Mouse (Mus musculus): ENCODE data around the gene Carnmt1. TPM values are rescaled to one million over a fixed set of nuclear protein-coding genes. Genes with fewer than 3 reads are reported as not detected.

Gene Carnmt1
- total RNA-seq (2014; rRNA removed), result 8.6 and 94.9 TPM in 2 replicates
- polyA plus RNA-seq (2015; fragmentation: Nextera tagmentation; extraction: Ambion mirVana), result 8.5 and 10.6 TPM in 2 replicates

- Histone ChIP-seq H3K4me3 (ENCODE audit: low read depth, low read length) (peak within 1 kb of the TSS; percentile 63), H3K27ac (ENCODE audit: low read depth, low read length) (peak within 1 kb of the TSS; percentile 69), H3K36me3 (ENCODE audit: insufficient read depth) (no peaks in the 10 kb centered on the region), H3K9me3 (ENCODE audit: low read length) (no peaks in the 10 kb centered on the region), H3K4me2 (ENCODE audit: low read depth) (peak within 1 kb of the TSS; percentile 74), H3K27me3 (ENCODE audit: insufficient read depth, low read length) (no peaks in the 10 kb centered on the region), H3K4me1 (ENCODE audit: insufficient read depth) (peaks cover 17% of the 10 kb centered on the region), H3K9ac (peak within 1 kb of the TSS; percentile 68)
- DNase-seq (peak; percentile 99), ATAC-seq (peak; percentile 99)
- no peak for TF ChIP-seq CTCF (IDR thresholded peaks at IDR 0.05; ENCODE audit: low read depth)
- 2% methylated on average over 53 of the region's 58 CpGs for WGBS
Measured at GRCm38 (mm10) chr19:18670608-18671007, at the start of gene Carnmt1. Gene Carnmt1, plus strand, starts transcription at chr19:18670764.

GRCm38 (mm10) chr19:18623894-18624293, 46.7 kb upstream of the Carnmt1 start:
- Histone ChIP-seq H3K27me3 (ENCODE audit: insufficient read depth, low read length) (no peaks in the 10 kb centered on the region), H3K27ac (ENCODE audit: low read depth, low read length) (no peak overlapping the region), H3K4me1 (ENCODE audit: insufficient read depth) (no peaks in the 10 kb centered on the region), H3K4me3 (ENCODE audit: low read depth, low read length) (no peak overlapping the region), H3K9ac (no peak overlapping the region), H3K4me2 (ENCODE audit: low read depth) (no peak overlapping the region), H3K36me3 (ENCODE audit: insufficient read depth) (no peaks in the 10 kb centered on the region), H3K9me3 (ENCODE audit: low read length) (no peaks in the 10 kb centered on the region)
- TF ChIP-seq CTCF (IDR thresholded peaks at IDR 0.05; ENCODE audit: low read depth), result no peak
- DNase-seq (no peak), ATAC-seq (no peak)
- 79% methylated on average over 2 of the region's 2 CpGs for WGBS

GRCm38 (mm10) chr19:18629589-18629988, 41.0 kb upstream of the Carnmt1 start:
- Histone ChIP-seq H3K4me1 (ENCODE audit: insufficient read depth) (no peaks in the 10 kb centered on the region), H3K4me2 (ENCODE audit: low read depth) (no peak overlapping the region), H3K9ac (no peak overlapping the region), H3K36me3 (ENCODE audit: insufficient read depth) (no peaks in the 10 kb centered on the region), H3K9me3 (ENCODE audit: low read length) (no peaks in the 10 kb centered on the region), H3K27me3 (ENCODE audit: insufficient read depth, low read length) (no peaks in the 10 kb centered on the region), H3K27ac (ENCODE audit: low read depth, low read length) (0 out of 2 replicates have a peak overlapping the region, but pooled peaks have one; percentile 35), H3K4me3 (ENCODE audit: low read depth, low read length) (no peak overlapping the region)
- ATAC-seq, result no peak
- 52% methylated on average over 1 of the region's 1 CpGs for whole genome bisulfite sequencing
- no peak for DNase-seq
- TF ChIP-seq CTCF (IDR thresholded peaks at IDR 0.05; ENCODE audit: low read depth), result no peak

- no peaks in the 10 kb centered on the region for H3K27me3 ChIP-seq (ENCODE audit: insufficient read depth, low read length)
- H3K27ac ChIP-seq (ENCODE audit: low read depth, low read length), result no peak overlapping the region
- 7% methylated on average over 17 of the region's 17 CpGs for WGBS
- no peak for TF ChIP-seq CTCF (IDR thresholded peaks at IDR 0.05; ENCODE audit: low read depth)
- H3K9me3 ChIP-seq (ENCODE audit: low read length), result no peaks in the 10 kb centered on the region
- H3K36me3 ChIP-seq (ENCODE audit: insufficient read depth), result no peaks in the 10 kb centered on the region
- no peaks in the 10 kb centered on the region for H3K4me1 ChIP-seq (ENCODE audit: insufficient read depth)
- no peak overlapping the region for H3K9ac ChIP-seq
- DNase-seq (no peak), ATAC-seq (no peak)
- peak overlapping the region; percentile 75 for H3K4me3 ChIP-seq (ENCODE audit: low read depth, low read length)
- H3K4me2 ChIP-seq (ENCODE audit: low read depth), result peak overlapping the region; percentile 96
Measured at GRCm38 (mm10) chr19:18630221-18631119, 40.1 kb upstream of the Carnmt1 start.

GRCm38 (mm10) chr19:18631161-18631643, 39.4 kb upstream of the Carnmt1 start:
- Histone ChIP-seq H3K4me3 (ENCODE audit: low read depth, low read length) (peak overlapping the region; percentile 75), H3K36me3 (ENCODE audit: insufficient read depth) (no peaks in the 10 kb centered on the region), H3K27ac (ENCODE audit: low read depth, low read length) (peak overlapping the region; percentile 50; the same call in 1 of the 2 replicates), H3K4me1 (ENCODE audit: insufficient read depth) (no peaks in the 10 kb centered on the region), H3K9me3 (ENCODE audit: low read length) (no peaks in the 10 kb centered on the region), H3K9ac (peak overlapping the region; percentile 57), H3K4me2 (ENCODE audit: low read depth) (peak overlapping the region; percentile 96), H3K27me3 (ENCODE audit: insufficient read depth, low read length) (no peaks in the 10 kb centered on the region)
- DNase-seq, result no peak
- 1% methylated on average over 40 of the region's 40 CpGs for WGBS
- no peak for TF ChIP-seq CTCF (IDR thresholded peaks at IDR 0.05; ENCODE audit: low read depth)
- ATAC-seq, result peak; percentile 54

GRCm38 (mm10) chr19:18631644-18632219, 38.8 kb upstream of the Carnmt1 start, which contains the start of the genes Ostf1 and Nmrk1:
Gene Ostf1, minus strand, starts transcription at chr19:18631823.
Gene Nmrk1, plus strand, starts transcription at chr19:18631950.
- no peaks in the 10 kb centered on the region for H3K9me3 ChIP-seq (ENCODE audit: low read length)
- no peak for TF ChIP-seq CTCF (IDR thresholded peaks at IDR 0.05; ENCODE audit: low read depth)
- no peaks in the 10 kb centered on the region for H3K4me1 ChIP-seq (ENCODE audit: insufficient read depth)
- WGBS, result 1% methylated on average over 51 of the region's 51 CpGs
- no peaks in the 10 kb centered on the region for H3K27me3 ChIP-seq (ENCODE audit: insufficient read depth, low read length)
- H3K36me3 ChIP-seq (ENCODE audit: insufficient read depth), result no peaks in the 10 kb centered on the region
- DNase-seq (peak; percentile 89), ATAC-seq (peak; percentile 98)
- peak within 1 kb of the TSS; percentile 75 for H3K4me3 ChIP-seq (ENCODE audit: low read depth, low read length)
- peak within 1 kb of the TSS; percentile 57 for H3K9ac ChIP-seq
- peak within 1 kb of the TSS; percentile 50; the same call in 1 of the 2 replicates for H3K27ac ChIP-seq (ENCODE audit: low read depth, low read length)
- peak within 1 kb of the TSS; percentile 96 for H3K4me2 ChIP-seq (ENCODE audit: low read depth)
